ENCODE assay signal across 10 mouse cellular contexts in the genomic region with DNA sequence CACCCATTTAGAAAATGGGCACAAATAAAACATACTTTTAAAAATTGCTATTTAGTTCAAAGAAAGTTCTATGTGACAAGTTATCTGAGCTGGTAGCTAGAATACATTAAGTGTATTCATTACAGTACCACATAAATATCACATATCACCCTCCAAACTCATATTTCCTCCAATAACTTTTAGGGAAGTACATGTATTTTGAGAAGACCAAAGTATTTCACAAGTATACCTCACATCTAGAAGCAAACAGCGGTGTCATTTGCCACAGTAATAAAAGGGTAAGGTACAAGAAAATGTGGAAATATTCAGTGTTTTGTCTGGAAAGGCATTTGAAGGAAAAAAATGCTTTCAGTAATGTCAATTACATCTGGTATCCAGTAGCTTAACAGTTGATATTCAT. TPM values are rescaled to one million over a fixed set of nuclear protein-coding genes. Genes with fewer than 3 reads are reported as not detected.
A peak's percentile ranks its signal among the peaks of the same experiment; 100 is the strongest.
DNase-seq lines count a peak whose midpoint lies in the region; ATAC-seq and TF ChIP-seq lines count a peak whose summit lies in the region.
"Had no signal": no experiment of that assay in that cellular context is flagged by ENCODE, and none has a peak within 500 bp of the region (broad histone marks: within the 10 kb centered on the region; RNA-seq: fewer than 3 reads in every experiment).

No protein-coding gene starts in this region.

- H3K9ac ChIP-seq in MEL (ENCODE audit: control insufficient read depth, low read depth, low read length, poor library complexity, severe bottlenecking): peak overlapping the region; percentile 58; the same call in 1 of the 2 replicates
- H3K9ac ChIP-seq in hindbrain, embryonic 13.5 days: peak overlapping the region; percentile 97

- WGBS in cerebellum, adult 2 months: 94% methylated on average over 1 of the region's 1 CpGs
- 93% methylated on average over 1 of the region's 1 CpGs for WGBS in hindbrain, embryonic 13.5 days

- TF ChIP-seq RAD21 in MEL (IDR thresholded peaks at IDR 0.05; ENCODE audit: low read depth, low read length): no peak

- H3K4me2 ChIP-seq in hindbrain, embryonic 13.5 days: peak overlapping the region; percentile 75

- TF ChIP-seq POLR2A in cerebellum, adult 2 months (IDR thresholded peaks at IDR 0.05; ENCODE audit: borderline replicate concordance, insufficient read depth, low read length): no peak
- no peak for TF ChIP-seq POLR2A in MEL (IDR thresholded peaks at IDR 0.05; ENCODE audit: control insufficient read depth in 1 of 2, insufficient read depth in 1 of 2, low read depth in 1 of 2, low read length in 2 of 2, poor library complexity in 1 of 2)

- DNase-seq in cerebellum, adult 2 months: no peak
- DNase-seq in cerebellum, adult 11 months: no peak
- DNase-seq in MEL (ENCODE audit: low read depth, low spot score) (peak; percentile 35), MN1 (ENCODE audit: low spot score) (no peak)
- no peak for DNase-seq in frontal cortex, postnatal 36 days (ENCODE audit: low spot score in 2 of 2)
- no peak for DNase-seq in adrenal gland, adult 18-20 months (ENCODE audit: low spot score in 2 of 2)
- DNase-seq: adrenal gland, postnatal 25 days; retina, postnatal 1 day had no signal

- H3K4me1 ChIP-seq in cerebellum, adult 2 months (ENCODE audit: control insufficient read depth, insufficient read depth, low read length): 0 out of 2 replicates have a peak, but pooled peaks cover 2% of the 10 kb centered on the region
- H3K4me1 ChIP-seq in MEL (ENCODE audit: control insufficient read depth in 1 of 2, insufficient read depth in 2 of 2, low read length in 2 of 2): peaks cover 2 to 3% of the 10 kb centered on the region in 2 experiments; a peak in 2 of 4 replicates
- peaks cover 22% of the 10 kb centered on the region for H3K4me1 ChIP-seq in hindbrain, embryonic 13.5 days (replicated peaks)

- H3K27me3 ChIP-seq in cerebellum, adult 2 months (ENCODE audit: control insufficient read depth, insufficient read depth, low read length): no peaks in the 10 kb centered on the region
- H3K27me3 ChIP-seq in MEL (ENCODE audit: control insufficient read depth in 1 of 2, insufficient read depth in 2 of 2, low read length in 2 of 2): no peaks in the 10 kb centered on the region
- H3K27me3 ChIP-seq in hindbrain, embryonic 13.5 days: no peaks in the 10 kb centered on the region

- no peak for TF ChIP-seq EP300 in MEL (IDR thresholded peaks at IDR 0.05; ENCODE audit: low read depth in 1 of 2, low read length in 2 of 2)

- peaks cover 43% of the 10 kb centered on the region for H3K79me2 ChIP-seq in MEL (ENCODE audit: control insufficient read depth, insufficient read depth, low read length, poor library complexity)

- H3K9me3 ChIP-seq in MEL (replicated peaks; ENCODE audit: insufficient read depth, low read length): no peaks in the 10 kb centered on the region
- no peaks in the 10 kb centered on the region for H3K9me3 ChIP-seq in hindbrain, embryonic 13.5 days

- peak overlapping the region; percentile 94 for H3K4me3 ChIP-seq in cerebellum, adult 2 months (replicated peaks; ENCODE audit: insufficient read depth, low read depth, low read length)
- H3K4me3 ChIP-seq in MEL (ENCODE audit: control insufficient read depth in 1 of 2, insufficient read depth in 1 of 2, low read depth in 2 of 2, low read length in 2 of 2): peak overlapping the region in 1 of 2 experiments; percentile 99; a peak in 1 of 4 replicates
- H3K4me3 ChIP-seq in hindbrain, embryonic 13.5 days: peak overlapping the region; percentile 97

- ATAC-seq in hindbrain, embryonic 13.5 days (ENCODE audit: low FRiP score): no peak
- ATAC-seq in megakaryocyte progenitor cell, adult 5-6 weeks (replicated peaks; ENCODE audit: poor library complexity): peak; percentile 32; the same call in 1 of the 2 replicates

- TF ChIP-seq CTCF in cerebellum, adult 2 months (IDR thresholded peaks at IDR 0.05; ENCODE audit: borderline replicate concordance, insufficient read depth, low read depth, low read length): no peak
- TF ChIP-seq CTCF in MEL (IDR thresholded peaks at IDR 0.05 in 2 of 3, conservative IDR thresholded peaks at IDR 0.05 in 1 of 3; ENCODE audit: control insufficient read depth in 1 of 3, insufficient read depth in 1 of 3, low read depth in 2 of 3, low read length in 3 of 3, poor library complexity in 1 of 3, severe bottlenecking in 1 of 3): no peak

- peaks cover 7 to 20% of the 10 kb centered on the region in 2 experiments for H3K36me3 ChIP-seq in MEL (ENCODE audit: control insufficient read depth in 1 of 2, insufficient read depth in 2 of 2, low read length in 2 of 2)
- H3K36me3 ChIP-seq in hindbrain, embryonic 13.5 days: peaks cover 12% of the 10 kb centered on the region

- H3K27ac ChIP-seq in cerebellum, adult 2 months (ENCODE audit: insufficient read depth, low read length): no peak overlapping the region
- H3K27ac ChIP-seq in MEL (ENCODE audit: control insufficient read depth, low read depth, low read length): no peak overlapping the region
- H3K27ac ChIP-seq in hindbrain, embryonic 13.5 days: no peak overlapping the region

TF ChIP-seq in MEL, 35 proteins besides CTCF, POLR2A, EP300 and RAD21:
- TF ChIP-seq GABPA (IDR thresholded peaks at IDR 0.05; ENCODE audit: low read depth, low read length) (no peak), SMC3 (IDR thresholded peaks at IDR 0.05; ENCODE audit: low read depth, low read length) (no peak), ZC3H11A (IDR thresholded peaks at IDR 0.05; ENCODE audit: low read depth, low read length) (no peak), MEF2A (IDR thresholded peaks at IDR 0.05; ENCODE audit: extremely low read depth, insufficient replicate concordance, low read depth, low read length, poor library complexity, severe bottlenecking) (no peak), MXI1 (IDR thresholded peaks at IDR 0.05; ENCODE audit: low read depth, low read length) (no peak), MAX (IDR thresholded peaks at IDR 0.05; ENCODE audit: low read length) (no peak), KAT2A (conservative IDR thresholded peaks at IDR 0.05; ENCODE audit: low read depth, low read length) (no peak), USF1 (IDR thresholded peaks at IDR 0.05; ENCODE audit: low read depth, low read length) (no peak), NRF1 (IDR thresholded peaks at IDR 0.05; ENCODE audit: insufficient read depth, low read depth, low read length, poor library complexity, severe bottlenecking) (no peak)

RNA-seq across cellular contexts. Expression of gene Impad1, which starts 2.0 kb away (rescaled TPM):
- 39.6 and 40.4 TPM in 2 replicates for polyA plus RNA-seq in cerebellum, adult 2 months (2012; rRNA removed)
- 21.0 and 21.2 TPM in 2 replicates for total RNA-seq in MEL (2012; rRNA removed)
- polyA plus RNA-seq in MEL (2012; ENCODE audit: insufficient read depth in 1 of 2, insufficient read length in 2 of 2, low read depth in 1 of 2, low replicate concordance in 2 of 2, missing spikeins in 1 of 2): 10 to 100 TPM; 13.3 to 44.2 TPM
- polyA plus RNA-seq in hindbrain, embryonic 13.5 days (2015; fragmentation: Nextera tagmentation; extraction: Ambion mirVana): 36.9 and 37.0 TPM in 2 replicates
- 39.6 and 47.2 TPM in 2 replicates for total RNA-seq in megakaryocyte progenitor cell, adult 5-6 weeks (2015)
- total RNA-seq in megakaryocyte progenitor cell, adult 5-6 weeks (2017): 42.5 and 44.1 TPM in 2 replicates
- total RNA-seq in adrenal gland, adult 18-20 months (2021): 10 to 100 TPM; 28.5 to 39.7 TPM
